Mouse (Mus musculus) liver, embryonic 15.5 days (tissue): Measurements from ENCODE around the gene Eif2ak1. TPM values are rescaled to one million over a fixed set of nuclear protein-coding genes. Genes with fewer than 3 reads are reported as not detected.
A peak's percentile ranks its signal among the peaks of the same experiment; 100 is the strongest.
"Not testable (repeated sequence)": the region's sequence is repeated elsewhere in the genome, so short reads cannot be mapped to it uniquely, and the experiment has no call there.

Experiments used
- ATAC-seq: fragments of 200-750 bp; cut with Nextera tagmentation; 2 replicates; pipeline ENCODE4 v1.8.0; 2017; ENCODE audit warnings: moderate number of reproducible peaks, mild to moderate bottlenecking, moderate library complexity; ENCODE audit not compliant: insufficient read depth
- H3K27ac ChIP-seq: fragments of 300-500 bp; sonication (generic); replicated peaks from 2 replicates; pipeline ENCODE4 v1.5.1; 2015; ENCODE audit warnings: mild to moderate bottlenecking, inconsistent platforms
- H3K27me3 ChIP-seq: fragments of 300-500 bp; sonication (generic); 2 replicates; pipeline ENCODE4 v1.6.1; 2015; ENCODE audit warnings: mild to moderate bottlenecking, inconsistent platforms
- H3K36me3 ChIP-seq: fragments of 300-500 bp; sonication (generic); replicated peaks from 2 replicates; pipeline ENCODE4 v1.6.1; 2015; ENCODE audit warnings: moderate library complexity, mild to moderate bottlenecking, inconsistent platforms
- H3K4me1 ChIP-seq: fragments of 300-500 bp; sonication (generic); replicated peaks from 2 replicates; pipeline ENCODE4 v1.6.1; 2015; ENCODE audit warnings: inconsistent platforms
- H3K4me2 ChIP-seq: fragments of 300-500 bp; sonication (generic); 2 replicates; pipeline ENCODE4 v1.6.1; 2015; ENCODE audit warnings: moderate library complexity, mild to moderate bottlenecking, inconsistent platforms
- H3K4me3 ChIP-seq: fragments of 300-500 bp; sonication (generic); replicated peaks from 2 replicates; pipeline ENCODE4 v1.5.1; 2015; ENCODE audit warnings: mild to moderate bottlenecking, inconsistent platforms
- H3K9ac ChIP-seq: fragments of 300-500 bp; sonication (generic); 2 replicates; pipeline ENCODE4 v1.6.1; 2015; ENCODE audit warnings: moderate library complexity, mild to moderate bottlenecking, inconsistent platforms
- H3K9me3 ChIP-seq: fragments of 300-500 bp; sonication (generic); replicated peaks from 2 replicates; pipeline ENCODE4 v1.6.1; 2016; ENCODE audit warnings: inconsistent platforms
- WGBS: fragments of 180-500 bp; shearing (Covaris S2); methylation state at CpG from one replicate; pipeline ENCODE4 v1.1.7; 2015; ENCODE audit warnings: mixed read lengths; ENCODE audit not compliant: insufficient replicate concordance; 5-methylcytosine and 5-hydroxymethylcytosine counted together
- polyA plus RNA-seq: library from polyadenylated mRNA; unstranded; fragments of >200 nt; fragmentation: Nextera tagmentation; extraction: Ambion mirVana; gene quantifications from 2 replicates; pipeline ENCODE4 v1.2.1, GENCODE M21; 2015

Eif2ak1 gene
- polyA plus RNA-seq = 114 and 120 TPM in 2 replicates

DNA sequence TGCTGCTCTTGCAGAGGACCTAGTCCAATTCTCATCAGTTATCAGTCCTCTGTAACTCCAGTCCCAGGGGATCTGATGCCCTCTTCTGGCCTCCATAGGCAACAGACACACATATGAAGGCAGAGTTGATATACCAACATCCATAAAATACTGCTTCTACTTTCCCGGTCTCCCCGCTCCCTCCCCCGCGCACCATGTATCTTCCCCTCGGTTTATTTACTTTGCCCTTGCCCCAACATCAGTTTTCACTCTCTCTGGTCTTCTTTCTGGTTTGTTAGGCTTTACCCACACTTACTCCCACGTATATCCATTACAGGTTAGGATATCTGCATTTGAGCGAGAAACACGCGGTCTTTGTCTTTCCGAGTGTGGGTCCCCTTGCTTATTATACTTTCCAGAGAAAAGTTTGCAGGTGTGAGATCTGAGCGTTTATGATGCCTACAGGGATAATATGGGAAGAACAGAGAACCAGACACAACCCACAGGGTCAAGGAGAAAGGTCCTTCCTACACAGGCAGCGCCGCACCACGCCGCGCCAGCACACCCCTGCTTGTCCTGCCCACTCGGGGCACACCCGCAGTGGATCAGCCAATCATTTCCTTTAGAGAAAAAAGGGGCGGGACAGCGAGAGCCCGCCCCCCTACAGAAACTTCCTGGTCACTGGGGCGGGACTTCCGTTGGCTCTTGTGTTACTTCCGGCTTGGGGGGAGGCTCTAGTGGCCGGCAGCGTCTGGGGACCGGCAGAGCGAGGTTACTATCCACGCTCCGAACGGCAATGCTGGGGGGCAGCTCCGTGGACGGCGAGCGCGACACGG lies at the start of gene Eif2ak1:
Gene Eif2ak1, plus strand, starts transcription at position 673 of the 815 bp plus-strand sequence.
- Histone ChIP-seq H3K9me3 (no peaks in the 10 kb centered on the region), H3K36me3 (peaks cover 17% of the 10 kb centered on the region), H3K9ac (peak within 1 kb of the TSS; percentile 90), H3K27ac (peak within 1 kb of the TSS; percentile 96), H3K4me3 (peak within 1 kb of the TSS; percentile 85), H3K4me2 (peak within 1 kb of the TSS; percentile 94), H3K4me1 (peaks cover 57% of the 10 kb centered on the region), H3K27me3 (no peaks in the 10 kb centered on the region)
- WGBS = 0% methylated on average over 37 of the region's 37 CpGs
- peak; percentile 88 for ATAC-seq

DNA sequence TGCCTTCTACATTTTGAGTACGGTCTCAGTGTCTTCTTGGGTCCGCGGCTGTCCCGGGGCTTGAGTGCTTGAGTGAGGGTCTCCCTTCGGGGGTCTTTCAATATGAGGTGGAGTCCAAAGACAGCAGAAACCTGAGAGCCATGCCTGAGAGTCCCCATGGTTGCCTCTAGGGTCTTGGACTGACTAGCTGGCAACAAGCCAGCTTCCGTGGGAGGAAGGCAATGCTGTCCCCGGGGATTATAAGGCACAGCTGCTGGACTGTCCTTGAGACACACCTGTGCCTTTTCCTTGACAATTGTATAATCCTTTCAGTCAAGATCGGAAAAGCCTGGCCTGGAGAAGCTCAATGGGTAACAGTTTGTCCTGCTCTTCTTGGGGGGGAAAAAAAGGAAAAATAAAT lies 35.6 kb upstream of the Eif2ak1 start:
- 71% methylated on average over 8 of the region's 8 CpGs for WGBS

DNA sequence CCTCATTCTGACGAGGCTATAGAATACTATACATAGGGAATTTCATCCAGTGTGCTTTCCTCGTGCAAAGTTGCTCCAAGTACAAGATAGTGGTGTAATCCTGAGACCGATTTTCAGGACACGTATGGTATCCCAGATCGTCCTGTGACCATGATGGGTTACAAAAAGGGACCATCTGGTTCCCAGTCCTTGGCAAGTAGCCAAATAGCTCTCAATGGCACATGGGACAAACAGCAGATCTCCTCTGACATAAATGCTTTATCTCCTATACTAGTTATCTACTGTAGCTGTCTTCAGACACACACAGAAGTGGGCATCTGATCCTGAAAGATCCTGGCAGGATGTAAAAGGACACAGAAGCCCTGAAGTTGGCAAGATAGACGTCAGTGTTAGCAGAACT lies 32.2 kb upstream of the Eif2ak1 start:
- Histone ChIP-seq H3K4me2 (no peak overlapping the region), H3K9me3 (no peaks in the 10 kb centered on the region), H3K9ac (no peak overlapping the region), H3K27me3 (no peaks in the 10 kb centered on the region; the same call in 1 of the 2 replicates), H3K27ac (no peak overlapping the region), H3K4me3 (no peak overlapping the region), H3K36me3 (no peaks in the 10 kb centered on the region), H3K4me1 (no peaks in the 10 kb centered on the region)
- 62% methylated on average over 6 of the region's 6 CpGs for WGBS
- ATAC-seq = no peak

More for the DNA sequence above, 35.6 kb upstream of the Eif2ak1 start:
- H3K4me1 ChIP-seq = no peaks in the 10 kb centered on the region
- no peak overlapping the region for H3K4me2 ChIP-seq
- no peak overlapping the region for H3K27ac ChIP-seq
- H3K36me3 ChIP-seq = no peaks in the 10 kb centered on the region
- H3K9ac ChIP-seq = no peak overlapping the region
- H3K27me3 ChIP-seq = no peaks in the 10 kb centered on the region; the same call in 1 of the 2 replicates
- no peak overlapping the region for H3K4me3 ChIP-seq
- no peak for ATAC-seq
- no peaks in the 10 kb centered on the region for H3K9me3 ChIP-seq

DNA sequence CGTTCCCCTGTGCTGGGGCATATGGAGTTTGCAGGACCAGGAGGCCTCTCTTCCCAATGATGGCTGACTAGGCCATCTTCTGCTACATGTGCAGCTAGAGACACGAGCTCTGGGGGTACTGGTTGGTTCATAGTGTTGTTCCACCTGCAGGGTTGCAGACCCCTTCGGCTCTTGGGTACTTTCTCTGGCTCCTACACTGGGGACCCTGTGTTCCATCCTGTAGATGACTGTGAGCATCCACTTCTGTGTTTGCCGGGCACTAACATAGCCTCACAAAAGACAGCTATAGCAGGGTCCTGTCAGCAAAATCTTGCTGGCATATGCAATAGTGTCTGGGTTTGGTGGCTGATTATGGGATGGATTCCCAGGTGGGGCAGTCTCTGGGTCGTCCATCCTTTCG lies 16.4 kb upstream of the Eif2ak1 start:
- WGBS = 62% methylated on average over 6 of the region's 6 CpGs
- not testable (repeated sequence) for ATAC-seq, H3K27me3 ChIP-seq, H3K4me1 ChIP-seq, H3K9me3 ChIP-seq, H3K36me3 ChIP-seq, H3K27ac ChIP-seq, H3K4me2 ChIP-seq, H3K9ac ChIP-seq, H3K4me3 ChIP-seq

- no peak for ATAC-seq
- H3K27me3 ChIP-seq = no peaks in the 10 kb centered on the region
- no peaks in the 10 kb centered on the region for H3K9me3 ChIP-seq
- H3K4me3 ChIP-seq = no peak overlapping the region
- no peaks in the 10 kb centered on the region for H3K36me3 ChIP-seq
- no peak overlapping the region for H3K27ac ChIP-seq
- WGBS = 71% methylated on average over 18 of the region's 18 CpGs
- H3K9ac ChIP-seq = no peak overlapping the region
- H3K4me2 ChIP-seq = no peak overlapping the region
- no peaks in the 10 kb centered on the region for H3K4me1 ChIP-seq
These were observed 13.4 kb upstream of the Eif2ak1 start for GRCm38 (mm10) chr5:143804056-143804765.

DNA sequence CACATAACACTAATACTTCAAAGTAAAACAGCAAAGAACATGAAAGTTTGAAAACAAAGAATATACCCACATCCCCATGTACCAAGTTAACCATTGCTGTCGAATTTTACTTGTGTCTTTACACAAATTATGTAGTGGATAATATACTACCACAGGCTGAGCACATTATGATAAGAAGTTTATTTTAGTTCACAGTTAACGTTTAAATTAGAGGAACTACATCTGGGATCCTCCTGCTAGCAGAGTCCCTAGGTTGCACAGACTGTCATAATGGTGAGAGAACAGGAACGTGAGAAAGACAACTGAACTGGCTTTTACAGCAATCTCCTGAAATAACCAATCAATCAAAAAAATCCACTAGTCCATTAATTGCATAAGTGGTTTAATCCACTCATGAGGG lies 10.3 kb upstream of the Eif2ak1 start:
- no peaks in the 10 kb centered on the region for H3K9me3 ChIP-seq
- no peak overlapping the region for H3K9ac ChIP-seq
- no peaks in the 10 kb centered on the region for H3K36me3 ChIP-seq
- ATAC-seq = no peak
- H3K4me2 ChIP-seq = no peak overlapping the region
- 37% methylated on average over 3 of the region's 3 CpGs for WGBS
- no peaks in the 10 kb centered on the region for H3K4me1 ChIP-seq
- no peak overlapping the region for H3K27ac ChIP-seq
- H3K4me3 ChIP-seq = no peak overlapping the region
- H3K27me3 ChIP-seq = no peaks in the 10 kb centered on the region

DNA sequence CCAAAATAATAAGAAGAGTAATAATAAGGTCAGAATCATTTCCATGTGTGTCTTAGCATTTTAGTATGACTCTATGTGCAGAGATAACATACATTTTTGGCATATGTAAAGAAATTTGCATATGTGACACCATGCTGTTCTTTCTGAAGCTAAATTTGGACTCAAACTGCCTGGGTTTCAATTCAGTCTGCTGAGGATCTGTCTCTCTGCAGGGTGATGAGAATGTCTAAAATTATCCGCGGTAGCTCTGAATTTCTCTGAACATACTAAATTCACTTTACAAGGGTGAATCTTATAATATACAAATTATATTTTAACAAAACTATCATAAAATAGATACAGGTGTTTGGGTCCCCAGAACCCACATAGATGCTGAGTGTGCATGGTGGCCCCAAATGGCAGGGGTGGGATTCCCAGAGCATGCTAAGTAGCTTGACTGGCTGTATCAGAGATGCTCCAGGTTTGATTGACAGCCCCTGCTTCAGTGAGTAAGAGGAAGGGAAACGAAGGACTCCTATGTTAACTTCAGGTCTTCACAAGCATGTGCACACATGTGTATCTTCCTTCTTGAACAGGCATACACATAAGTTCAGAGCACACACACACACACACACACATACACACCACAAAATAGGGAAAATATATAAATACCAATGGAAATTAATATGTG lies 8.0 kb upstream of the Eif2ak1 start:
- no peak overlapping the region for H3K27ac ChIP-seq
- H3K9me3 ChIP-seq = no peaks in the 10 kb centered on the region
- ATAC-seq = no peak
- no peaks in the 10 kb centered on the region for H3K36me3 ChIP-seq
- H3K4me3 ChIP-seq = no peak overlapping the region
- H3K9ac ChIP-seq = no peak overlapping the region
- no peaks in the 10 kb centered on the region for H3K27me3 ChIP-seq
- no peak overlapping the region for H3K4me2 ChIP-seq
- peaks cover 18% of the 10 kb centered on the region for H3K4me1 ChIP-seq
- 72% methylated on average over 3 of the region's 3 CpGs for WGBS

- Histone ChIP-seq H3K4me1 (peaks cover 27% of the 10 kb centered on the region), H3K4me3 (no peak overlapping the region)
- no peak for ATAC-seq
These were observed 5.9 kb upstream of the Eif2ak1 start for GRCm38 (mm10) chr5:143811653-143812052.

GRCm38 (mm10) chr5:143814626-143815025 lies 3.0 kb upstream of the Eif2ak1 start:
- 51% methylated on average over 2 of the region's 2 CpGs for WGBS
- Histone ChIP-seq H3K27ac (no peak overlapping the region), H3K4me3 (no peak overlapping the region), H3K4me2 (no peak overlapping the region), H3K4me1 (peaks cover 40% of the 10 kb centered on the region), H3K27me3 (no peaks in the 10 kb centered on the region), H3K36me3 (no peaks in the 10 kb centered on the region), H3K9me3 (no peaks in the 10 kb centered on the region), H3K9ac (no peak overlapping the region)
- no peak for ATAC-seq

More at GRCm38 (mm10) chr5:143811653-143812052, 5.9 kb upstream of the Eif2ak1 start:
- H3K27me3 ChIP-seq = no peaks in the 10 kb centered on the region
- no peak overlapping the region for H3K4me2 ChIP-seq
- no peaks in the 10 kb centered on the region for H3K9me3 ChIP-seq
- no peaks in the 10 kb centered on the region for H3K36me3 ChIP-seq
- no peak overlapping the region for H3K9ac ChIP-seq
- WGBS = 76% methylated on average over 5 of the region's 5 CpGs
- H3K27ac ChIP-seq = no peak overlapping the region

DNA sequence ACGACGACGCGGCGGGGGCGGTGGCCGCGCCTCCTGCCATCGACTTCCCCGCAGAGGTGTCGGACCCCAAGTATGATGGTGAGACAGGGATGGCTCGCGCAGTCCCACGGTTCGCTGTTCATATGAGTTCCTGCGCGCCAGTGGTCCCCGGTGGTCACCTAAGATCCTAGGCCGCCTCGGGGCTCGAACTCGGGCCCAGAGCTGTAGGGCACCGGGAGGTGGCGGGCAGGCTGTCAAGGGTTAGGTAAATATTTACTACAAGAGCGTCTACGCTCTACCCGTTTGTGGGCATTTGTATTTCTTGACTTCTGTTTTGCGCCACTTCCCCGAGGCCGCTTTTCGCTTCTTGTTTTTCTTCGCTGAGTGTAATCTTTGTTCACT lies 333 bp downstream of the Eif2ak1 start:
- H3K4me1 ChIP-seq = peaks cover 54% of the 10 kb centered on the region
- no peaks in the 10 kb centered on the region for H3K9me3 ChIP-seq
- H3K27ac ChIP-seq = peak overlapping the region; percentile 96
- H3K4me3 ChIP-seq = peak overlapping the region; percentile 85
- no peaks in the 10 kb centered on the region for H3K27me3 ChIP-seq
- H3K4me2 ChIP-seq = peak overlapping the region; percentile 94
- ATAC-seq = peak; percentile 18
- peaks cover 17% of the 10 kb centered on the region for H3K36me3 ChIP-seq
- H3K9ac ChIP-seq = peak overlapping the region; percentile 90
- WGBS = 0% methylated on average over 32 of the region's 32 CpGs

- Histone ChIP-seq H3K4me2 (peak overlapping the region; percentile 94), H3K9me3 (no peaks in the 10 kb centered on the region), H3K27me3 (no peaks in the 10 kb centered on the region), H3K4me1 (peaks cover 50% of the 10 kb centered on the region), H3K4me3 (peak overlapping the region; percentile 85), H3K36me3 (peaks cover 17% of the 10 kb centered on the region), H3K27ac (peak overlapping the region; percentile 96), H3K9ac (peak overlapping the region; percentile 90)
- ATAC-seq = 0 out of 2 replicates have a peak, but pooled peaks have one; percentile 5
- WGBS = 3% methylated on average over 10 of the region's 10 CpGs
These were observed 873 bp downstream of the Eif2ak1 start for GRCm38 (mm10) chr5:143818461-143818860.
